ENCODE assay signal across 8 mouse cellular contexts in genomic region chrX:20797681-20798080, GRCm38 (mm10). TPM values are rescaled to one million over a fixed set of nuclear protein-coding genes. Genes with fewer than 3 reads are reported as not detected.
A peak's percentile ranks its signal among the peaks of the same experiment; 100 is the strongest.
DNase-seq lines count a peak whose midpoint lies in the region; ATAC-seq and TF ChIP-seq lines count a peak whose summit lies in the region.

Araf (plus strand) TSS chrX:20797814.

- H3K4me1 ChIP-seq in forebrain, embryonic 14.5 days (ENCODE audit: control insufficient read depth, insufficient read depth, low read length): no peaks in the 10 kb centered on the region
- no peaks in the 10 kb centered on the region for H3K4me1 ChIP-seq in limb, embryonic 15.5 days
- no peaks in the 10 kb centered on the region for H3K4me1 ChIP-seq in neural tube, embryonic 13.5 days (replicated peaks)

- no peaks in the 10 kb centered on the region for H3K9me3 ChIP-seq in forebrain, embryonic 14.5 days (replicated peaks; ENCODE audit: control insufficient read depth, low read length)
- H3K9me3 ChIP-seq in limb, embryonic 15.5 days: no peaks in the 10 kb centered on the region
- H3K9me3 ChIP-seq in neural tube, embryonic 13.5 days: no peaks in the 10 kb centered on the region

- H3K4me3 ChIP-seq in left cerebral cortex, adult 2 months: peak within 1 kb of the TSS; percentile 50
- H3K4me3 ChIP-seq in forebrain, embryonic 14.5 days (ENCODE audit: low read depth, low read length): peak within 1 kb of the TSS; percentile 40
- H3K4me3 ChIP-seq in limb, embryonic 15.5 days: peak within 1 kb of the TSS; percentile 44
- H3K4me3 ChIP-seq in neural tube, embryonic 13.5 days: peak within 1 kb of the TSS; percentile 48

- DNase-seq in left cerebral cortex, adult 2 months (ENCODE audit: extremely low spot score in 1 of 2, low spot score in 2 of 2): no peak
- DNase-seq in left cerebral cortex, adult 11 months (ENCODE audit: low spot score): no peak
- no peak for DNase-seq in adrenal gland, adult 8-10 months
- peak; percentile 39 for DNase-seq in forebrain, embryonic 14.5 days (ENCODE audit: low spot score)
- DNase-seq in T-cell, adult 2 months (ENCODE audit: low spot score): no peak

- H3K9ac ChIP-seq in forebrain, embryonic 14.5 days (ENCODE audit: low read length): peak within 1 kb of the TSS; percentile 73
- H3K9ac ChIP-seq in limb, embryonic 15.5 days: 0 out of 2 replicates have a peak within 1 kb of the TSS, but pooled peaks have one; percentile 20
- H3K9ac ChIP-seq in neural tube, embryonic 13.5 days: peak within 1 kb of the TSS; percentile 75

- H3K27ac ChIP-seq in left cerebral cortex, adult 2 months: peak within 1 kb of the TSS; percentile 85
- peak within 1 kb of the TSS; percentile 94 for H3K27ac ChIP-seq in forebrain, embryonic 14.5 days (ENCODE audit: low read depth, low read length)
- peak within 1 kb of the TSS; percentile 88 for H3K27ac ChIP-seq in limb, embryonic 15.5 days
- H3K27ac ChIP-seq in neural tube, embryonic 13.5 days (replicated peaks): peak within 1 kb of the TSS; percentile 94

- H3K4me2 ChIP-seq in forebrain, embryonic 14.5 days (ENCODE audit: low read length): peak within 1 kb of the TSS; percentile 52
- peak within 1 kb of the TSS; percentile 46 for H3K4me2 ChIP-seq in limb, embryonic 15.5 days
- peak within 1 kb of the TSS; percentile 55 for H3K4me2 ChIP-seq in neural tube, embryonic 13.5 days

- intact Hi-C loops in left cerebral cortex, adult 2 months (cut with DNase I): no loop called here

- no peaks in the 10 kb centered on the region for H3K27me3 ChIP-seq in forebrain, embryonic 14.5 days (replicated peaks; ENCODE audit: control insufficient read depth, insufficient read depth, low read length)
- H3K27me3 ChIP-seq in limb, embryonic 15.5 days: no peaks in the 10 kb centered on the region
- H3K27me3 ChIP-seq in neural tube, embryonic 13.5 days: no peaks in the 10 kb centered on the region

- ATAC-seq in forebrain, embryonic 14.5 days: peak; percentile 68
- ATAC-seq in hematopoietic stem cell, adult 5-6 weeks (replicated peaks in 1 of 2; ENCODE audit: insufficient read depth in 1 of 2, low FRiP score in 2 of 2, low TSS enrichment in 1 of 2, low read depth in 1 of 2, poor library complexity in 2 of 2, severe bottlenecking in 2 of 2): no peak
- ATAC-seq in limb, embryonic 15.5 days (ENCODE audit: insufficient number of reproducible peaks, low FRiP score, low TSS enrichment, low read depth): peak; percentile 59; the same call in 1 of the 2 replicates
- peak; percentile 80 for ATAC-seq in neural tube, embryonic 13.5 days (ENCODE audit: low read depth)

- TF ChIP-seq CTCF in left cerebral cortex, adult 2 months (IDR thresholded peaks at IDR 0.05): no peak

- WGBS in forebrain, embryonic 14.5 days: 37% methylated on average over 7 of the region's 7 CpGs
- 20% methylated on average over 5 of the region's 7 CpGs for WGBS in limb, embryonic 15.5 days
- WGBS in neural tube, embryonic 13.5 days: 7% methylated on average over 6 of the region's 7 CpGs

- H3K36me3 ChIP-seq in forebrain, embryonic 14.5 days (ENCODE audit: control insufficient read depth, insufficient read depth, low read length): no peaks in the 10 kb centered on the region
- H3K36me3 ChIP-seq in limb, embryonic 15.5 days: no peaks in the 10 kb centered on the region
- no peaks in the 10 kb centered on the region for H3K36me3 ChIP-seq in neural tube, embryonic 13.5 days

RNA-seq across cellular contexts. Expression of gene Araf, which starts in this region (rescaled TPM):
- total RNA-seq in left cerebral cortex, adult 2 months (2021): 100 to 1,000 TPM; 172 to 180 TPM
- 100 to 1,000 TPM; 135 to 208 (median 162) TPM for total RNA-seq in adrenal gland, adult 8-10 months (2022)
- 196 and 227 TPM in 2 replicates for polyA plus RNA-seq in forebrain, embryonic 14.5 days (2014; fragmentation: Nextera tagmentation; extraction: Ambion mirVana)
- 38.7 and 51.7 TPM in 2 replicates for total RNA-seq in hematopoietic stem cell, adult 5-6 weeks (2017)
- polyA plus RNA-seq in limb, embryonic 15.5 days (2015; fragmentation: Nextera tagmentation; extraction: Ambion mirVana): 107 and 111 TPM in 2 replicates
- 268 and 277 TPM in 2 replicates for polyA plus RNA-seq in neural tube, embryonic 13.5 days (2015; fragmentation: Nextera tagmentation; extraction: Ambion mirVana)

Comparison
In these comparisons a context has a peak if more than half of its experiments do, and no peak if none do; other contexts are left out.
1. ATAC-seq: peak in forebrain, embryonic 14.5 days (single experiment), limb, embryonic 15.5 days (single experiment) and neural tube, embryonic 13.5 days (single experiment); none in hematopoietic stem cell, adult 5-6 weeks (0 of 2).
2. H3K9ac ChIP-seq: peak in every context shown above with its lines; median percentile 75 in neural tube, embryonic 13.5 days; 73 in forebrain, embryonic 14.5 days; 20 in limb, embryonic 15.5 days.
3. Peak in every context shown above with its lines, with median percentiles within 50 percentile points of each other: H3K27ac ChIP-seq, H3K4me3 ChIP-seq and H3K4me2 ChIP-seq.